Mouse (Mus musculus): Measurements from ENCODE around the gene Matn4.
"Not testable (repeated sequence)": the region's sequence is repeated elsewhere in the genome, so short reads cannot be mapped to it uniquely, and the experiment has no call there.

Gene Matn4

GRCm38 (mm10) chr2:164377478-164378426, 27.2 kb downstream of the Matn4 start:
- in situ Hi-C loops (cut with MboI), result loop anchor here (25.0 kb wide), 1 partner anchor 265 kb away; no protein-coding TSS in a partner anchor

- in situ Hi-C loops (cut with MboI), result no loop called here
Measured at GRCm38 (mm10) chr2:164373187-164373586, 31.8 kb downstream of the Matn4 start.

GRCm38 (mm10) chr2:164372408-164373053, 32.4 kb downstream of the Matn4 start:
- in situ Hi-C loops (cut with MboI), result no loop called here

GRCm38 (mm10) chr2:164371371-164371770, 33.6 kb downstream of the Matn4 start:
- in situ Hi-C loops (cut with MboI), result no loop called here

- in situ Hi-C loops (cut with MboI), result no loop called here
Measured at GRCm38 (mm10) chr2:164368620-164369105, 36.3 kb downstream of the Matn4 start.

GRCm38 (mm10) chr2:164366947-164367346, 38.0 kb downstream of the Matn4 start:
- in situ Hi-C loops (cut with MboI), result no loop called here

- in situ Hi-C loops (cut with MboI), result no loop called here
Measured at GRCm38 (mm10) chr2:164360974-164361657, 43.8 kb downstream of the Matn4 start.

GRCm38 (mm10) chr2:164359668-164360067, 45.3 kb downstream of the Matn4 start:
- in situ Hi-C loops (cut with MboI), result no loop called here

- in situ Hi-C loops (cut with MboI), result no loop called here
Measured at GRCm38 (mm10) chr2:164359031-164359430, 45.9 kb downstream of the Matn4 start.

- in situ Hi-C loops (cut with MboI), result no loop called here
Measured at GRCm38 (mm10) chr2:164358373-164358772, 46.6 kb downstream of the Matn4 start.

GRCm38 (mm10) chr2:164356177-164356967, 48.6 kb downstream of the Matn4 start:
- in situ Hi-C loops (cut with MboI), result no loop called here

- in situ Hi-C loops (cut with MboI), result no loop called here
Measured at GRCm38 (mm10) chr2:164353356-164353755, 51.6 kb downstream of the Matn4 start.

- in situ Hi-C loops (cut with MboI), result no loop called here
Measured at GRCm38 (mm10) chr2:164352697-164353096, 52.3 kb downstream of the Matn4 start.

GRCm38 (mm10) chr2:164348980-164349379, 56.0 kb downstream of the Matn4 start:
- in situ Hi-C loops (cut with MboI), result no loop called here

- in situ Hi-C loops (cut with MboI), result not testable (repeated sequence)
Measured at GRCm38 (mm10) chr2:164347697-164348096, 57.3 kb downstream of the Matn4 start.

GRCm38 (mm10) chr2:164343732-164344131, 61.2 kb downstream of the Matn4 start:
- in situ Hi-C loops (cut with MboI), result not testable (repeated sequence)
